Mouse (Mus musculus) frontal cortex, postnatal 14 days (tissue): ENCODE results near the gene Dhx57.
"Not testable (repeated sequence)": the region's sequence is repeated elsewhere in the genome, so short reads cannot be mapped to it uniquely, and the experiment has no call there.

Experiments used
- DNase-seq, 2 experiments: peaks; one replicate each; pipeline ENCODE4 v3.0.0; 2022; ENCODE audit warnings: low spot score in 2 of 2

Gene Dhx57

DNA sequence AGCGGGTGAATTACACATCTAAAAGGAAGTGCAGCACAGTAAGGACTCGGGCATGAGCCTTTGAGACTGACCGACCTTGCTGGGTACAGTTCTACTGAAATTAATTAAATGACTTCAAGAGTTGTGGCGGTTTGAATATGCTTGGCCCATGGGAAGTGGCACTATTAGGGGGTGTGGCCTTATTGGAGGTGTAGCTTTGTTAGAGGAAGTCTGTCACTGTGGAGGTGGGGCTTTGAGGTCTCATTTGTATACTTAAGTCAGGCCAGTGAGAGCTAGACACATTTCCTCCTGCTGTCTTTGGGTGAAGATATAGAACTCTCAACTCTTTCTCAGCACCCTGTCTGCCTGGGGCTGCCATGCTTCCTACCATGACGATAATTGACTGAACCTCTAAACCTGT lies 35.9 kb downstream of the Dhx57 start:
- no peak for DNase-seq

DNA sequence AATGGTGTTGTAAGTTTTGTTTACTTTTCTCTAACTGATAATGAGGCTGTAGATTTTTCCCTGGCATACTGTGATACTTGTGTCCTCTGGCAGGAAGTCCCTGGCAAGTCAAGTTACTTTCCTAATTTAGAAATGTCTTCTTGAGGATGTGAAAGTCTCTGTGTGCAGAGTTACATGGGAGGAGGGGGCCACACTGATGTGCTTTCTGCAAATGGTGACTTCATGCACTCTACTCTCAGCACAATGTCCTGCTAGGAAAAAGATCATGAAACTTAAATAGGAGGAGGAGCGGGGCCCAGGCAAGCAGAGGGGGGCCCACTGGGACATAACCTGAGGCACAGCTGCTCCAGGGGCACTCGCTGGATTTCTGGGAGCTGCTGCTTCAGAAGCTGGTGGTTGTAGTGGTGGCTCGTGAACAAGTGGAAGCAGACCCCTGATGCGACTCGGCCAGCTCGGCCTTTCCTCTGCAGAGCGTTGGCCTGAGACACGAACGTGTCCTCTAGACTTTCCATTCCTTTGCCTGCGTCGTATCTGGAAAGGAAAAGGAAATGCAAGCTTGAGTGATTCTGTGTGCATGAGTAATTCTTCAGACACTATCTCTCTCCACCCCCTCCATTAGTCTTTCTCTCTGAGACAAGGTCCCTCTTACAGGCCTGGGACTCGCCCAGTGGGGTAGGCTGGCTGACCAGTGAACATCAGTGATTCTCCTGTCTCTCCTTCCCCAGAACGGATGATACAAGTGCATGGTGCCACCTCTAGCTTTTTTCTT lies 37.3 kb downstream of the Dhx57 start:
- DNase-seq = no peak

DNA sequence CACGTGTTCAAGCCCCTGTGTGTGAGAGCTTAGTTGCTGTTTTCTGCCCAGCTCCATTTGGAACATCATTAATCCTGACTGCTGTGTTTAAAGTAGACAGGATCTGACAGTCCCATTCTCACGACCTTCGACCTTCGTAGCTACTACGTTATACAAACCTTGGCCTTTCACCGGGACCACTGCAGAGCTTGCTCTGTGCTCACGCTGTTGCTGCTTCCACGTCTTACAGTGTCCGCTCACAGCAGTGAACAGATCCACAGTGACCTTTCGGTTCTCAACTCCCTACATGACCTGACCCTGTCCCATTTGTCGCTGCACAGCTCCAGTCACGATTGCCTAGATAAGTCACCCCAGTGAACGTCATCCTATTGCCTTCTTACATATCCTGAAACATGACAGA lies 47.2 kb downstream of the Dhx57 start:
- no peak for DNase-seq

DNA sequence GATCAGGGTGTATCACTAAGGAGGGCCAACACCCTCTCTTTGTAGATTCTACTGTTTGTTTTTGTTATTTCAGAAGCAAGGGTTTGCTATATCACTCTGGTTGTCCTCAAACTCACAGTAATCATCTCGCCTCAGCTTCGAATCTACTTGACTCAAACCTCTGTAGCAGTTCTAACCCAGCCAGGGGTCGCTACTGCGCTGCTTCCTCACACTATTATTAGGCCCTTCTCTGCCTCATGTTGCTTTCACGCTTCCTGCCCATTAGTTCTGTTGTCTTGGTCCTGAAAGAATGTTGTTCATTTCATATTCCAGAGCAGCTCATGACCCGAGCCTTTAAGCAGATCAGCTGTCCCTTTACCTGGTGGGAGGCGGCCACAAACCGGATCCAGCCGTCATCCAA lies 48.7 kb downstream of the Dhx57 start:
- DNase-seq = no peak

DNA sequence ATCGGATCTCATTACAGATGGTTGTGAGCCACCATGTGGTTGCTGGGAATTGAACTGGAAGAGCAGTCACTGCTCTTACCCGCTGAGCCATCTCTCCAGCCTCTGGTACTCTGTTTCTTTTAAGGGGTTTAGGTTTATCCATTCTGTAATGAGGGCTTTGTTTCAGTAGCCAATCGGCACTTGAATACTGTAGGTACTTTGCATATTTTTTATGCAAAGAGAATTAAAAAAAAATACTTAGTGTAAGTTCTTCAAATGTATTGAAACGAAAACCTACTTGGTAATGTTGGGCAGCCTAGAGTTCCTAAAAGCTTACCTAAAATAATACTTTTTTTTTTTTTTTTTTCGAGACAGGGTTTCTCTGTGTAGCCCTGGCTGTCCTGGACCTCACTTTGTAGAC lies 52.8 kb downstream of the Dhx57 start:
- DNase-seq = no peak

DNA sequence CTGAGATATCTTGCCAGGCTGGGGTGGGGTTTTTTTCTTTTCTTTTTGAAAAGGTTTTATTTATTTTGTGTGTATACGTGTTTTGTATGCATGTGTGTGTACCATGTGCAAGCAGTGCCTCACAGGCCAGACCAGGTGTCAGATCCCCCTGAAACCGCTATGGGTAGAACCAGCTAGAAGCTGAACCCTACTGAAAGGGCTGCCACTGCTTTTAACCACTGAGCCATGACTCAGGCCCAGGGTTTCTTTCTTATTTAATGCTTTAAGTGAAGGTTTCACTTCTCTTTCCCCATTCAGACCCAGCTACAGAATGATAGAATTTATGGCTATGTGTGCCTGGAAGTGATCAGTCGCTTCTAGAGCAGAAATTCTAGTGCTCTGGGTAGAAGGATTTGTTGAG lies 53.5 kb downstream of the Dhx57 start:
- no peak for DNase-seq

DNA sequence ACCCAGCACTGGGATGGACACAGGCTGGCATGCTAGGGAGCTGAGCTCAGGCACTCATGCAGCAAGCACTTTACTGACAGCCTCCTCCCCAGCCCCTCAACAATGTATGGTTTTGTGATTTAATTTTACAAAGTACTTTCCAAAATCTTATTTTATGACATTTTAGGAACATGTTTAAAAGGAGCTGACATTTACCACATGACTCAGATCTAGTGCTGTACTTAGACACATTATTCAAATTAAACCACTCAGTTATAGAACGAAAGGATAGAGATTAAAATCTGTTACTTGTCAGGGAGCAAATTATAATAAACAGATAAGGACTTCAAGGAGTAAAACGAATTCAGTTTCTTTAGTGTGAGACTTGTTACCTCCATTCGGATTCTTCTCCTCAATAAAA lies 54.8 kb downstream of the Dhx57 start:
- DNase-seq = no peak

DNA sequence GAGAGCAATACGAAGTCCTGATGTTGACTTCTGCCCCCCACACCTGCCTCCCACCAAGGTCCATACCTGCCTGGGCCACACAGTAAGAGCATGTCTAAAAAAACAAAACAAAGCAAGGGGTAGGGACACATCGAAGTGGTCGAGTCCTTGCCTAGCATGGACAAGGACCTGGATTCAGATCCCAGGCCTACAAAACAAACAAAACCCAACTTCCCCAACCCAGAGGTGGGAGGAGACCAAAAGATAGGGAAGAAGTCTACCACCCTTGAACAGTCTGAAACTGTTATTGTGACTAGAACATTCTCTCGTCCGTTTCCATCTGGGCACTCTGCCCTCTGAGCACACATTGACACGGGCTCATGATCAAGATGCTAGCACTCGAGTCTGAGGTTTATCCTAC lies 55.9 kb downstream of the Dhx57 start:
- no peak for DNase-seq

DNA sequence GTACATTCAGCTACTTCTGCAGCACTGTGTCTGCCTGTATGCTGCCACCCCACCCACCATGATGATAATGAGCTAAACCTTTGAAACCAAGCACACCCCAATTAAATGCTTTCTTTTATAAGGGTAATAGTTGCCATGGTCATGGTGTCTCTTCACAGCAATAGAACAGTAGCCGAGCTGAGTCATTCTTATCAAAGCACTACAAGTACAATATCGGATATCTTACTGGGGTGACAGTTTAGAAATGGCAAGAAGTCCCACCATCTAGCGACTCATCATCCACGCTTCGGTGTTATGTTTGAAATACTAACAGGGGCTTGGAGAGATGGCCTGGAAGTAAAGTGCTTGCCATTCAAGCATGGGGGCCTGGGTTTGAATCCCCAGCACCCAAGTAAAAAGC lies 56.4 kb downstream of the Dhx57 start:
- no peak for DNase-seq

DNA sequence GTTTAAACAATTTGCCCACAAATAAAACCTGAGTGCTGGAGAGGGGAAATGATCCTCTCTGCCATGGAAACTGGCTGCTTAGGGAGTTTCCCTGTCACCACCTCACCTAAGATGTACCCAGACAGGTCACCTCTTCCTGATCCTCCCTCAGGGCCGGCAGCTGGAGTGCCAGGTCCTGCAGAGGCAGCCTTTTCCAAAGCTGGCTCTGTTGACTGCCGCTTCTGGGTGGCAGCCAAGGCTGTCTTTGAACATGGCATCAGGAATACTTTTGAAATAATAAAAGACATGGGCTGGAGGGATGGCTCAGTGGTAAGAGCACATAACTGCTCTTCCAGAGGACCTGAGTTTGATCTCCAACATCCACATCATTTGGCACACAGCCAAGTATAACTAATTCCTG lies 60.9 kb downstream of the Dhx57 start:
- DNase-seq = no peak

DNA sequence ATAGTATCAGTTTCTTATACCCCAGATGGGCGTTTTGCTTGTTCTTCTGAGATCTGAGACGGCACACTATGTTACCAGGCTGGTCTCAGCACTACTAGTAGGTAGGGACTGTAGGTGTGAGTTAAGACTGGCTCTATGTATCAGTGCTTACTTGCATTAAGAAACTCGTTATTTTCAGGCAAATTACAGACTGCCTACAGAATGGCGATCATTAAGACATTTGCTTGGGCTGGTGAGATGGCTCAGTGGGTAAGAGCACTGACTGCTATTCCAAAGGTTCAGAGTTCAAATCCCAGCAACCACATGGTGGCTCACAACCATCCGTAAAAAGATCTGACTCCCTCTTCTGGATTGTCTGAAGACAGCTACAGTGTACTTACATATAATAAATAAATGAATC lies 65.1 kb downstream of the Dhx57 start:
- not testable (repeated sequence) for DNase-seq

DNA sequence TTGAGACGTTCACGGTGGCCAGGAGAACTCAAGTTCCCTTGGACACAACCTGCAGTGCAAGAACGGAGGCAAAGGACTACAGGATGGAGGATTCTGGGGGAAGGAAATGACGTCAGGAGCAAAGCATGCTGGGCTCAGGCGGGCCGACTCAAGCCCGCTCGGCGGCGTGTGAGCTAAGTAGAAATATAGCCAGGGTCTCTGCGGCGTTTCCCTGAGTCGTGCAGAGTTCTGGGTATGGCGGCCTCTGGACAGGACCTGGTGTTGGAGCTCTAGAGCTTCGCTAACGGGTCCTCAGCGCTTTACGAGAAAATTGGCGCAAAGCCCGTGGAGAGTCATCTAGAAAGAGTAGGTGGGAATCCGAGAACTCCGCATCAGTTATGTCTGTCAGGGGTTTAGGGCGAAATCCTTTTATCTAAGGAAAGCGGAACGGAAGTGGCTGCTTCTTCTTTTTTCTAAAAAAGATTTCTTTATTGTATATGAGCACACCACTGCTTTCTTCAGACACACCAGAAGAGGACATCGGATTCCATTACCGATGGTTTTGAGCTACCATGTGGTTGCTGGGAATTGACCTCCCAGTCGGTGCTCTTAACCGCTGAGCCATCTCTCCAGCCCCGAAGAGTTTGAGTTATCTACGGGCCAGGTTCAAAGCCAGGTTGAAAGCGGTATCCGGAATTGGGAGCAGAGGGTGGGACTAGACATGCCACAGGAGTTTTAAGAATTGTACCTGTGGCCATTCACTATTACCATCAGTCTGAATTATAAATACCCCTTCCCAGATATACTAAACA lies 65.8 kb downstream of the Dhx57 start, which contains the start of gene Gemin6:
TSS of gene Gemin6 (plus strand) at position 116 of the 791 bp plus-strand sequence.
- DNase-seq = peak; percentile 73 to 76

DNA sequence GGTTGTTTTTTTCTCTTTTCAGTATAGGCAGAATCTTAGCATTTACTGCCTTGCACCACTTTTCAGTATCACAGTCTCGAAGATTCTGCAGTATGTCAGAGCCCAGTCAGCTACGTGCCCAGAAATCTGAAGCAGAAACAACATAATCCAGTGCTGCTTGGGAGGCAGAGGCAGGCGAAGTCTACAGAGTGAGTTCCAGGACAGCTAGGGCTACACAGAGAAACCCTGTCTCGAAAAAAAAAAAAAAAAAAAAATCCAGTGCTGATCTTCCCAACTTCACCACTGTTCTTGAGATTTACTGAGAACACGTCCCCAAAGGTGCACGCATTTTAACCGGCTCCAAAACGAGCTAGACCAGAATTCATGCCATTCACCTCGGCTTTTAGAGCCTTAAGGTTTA lies 66.4 kb downstream of the Dhx57 start:
- DNase-seq = no peak

DNA sequence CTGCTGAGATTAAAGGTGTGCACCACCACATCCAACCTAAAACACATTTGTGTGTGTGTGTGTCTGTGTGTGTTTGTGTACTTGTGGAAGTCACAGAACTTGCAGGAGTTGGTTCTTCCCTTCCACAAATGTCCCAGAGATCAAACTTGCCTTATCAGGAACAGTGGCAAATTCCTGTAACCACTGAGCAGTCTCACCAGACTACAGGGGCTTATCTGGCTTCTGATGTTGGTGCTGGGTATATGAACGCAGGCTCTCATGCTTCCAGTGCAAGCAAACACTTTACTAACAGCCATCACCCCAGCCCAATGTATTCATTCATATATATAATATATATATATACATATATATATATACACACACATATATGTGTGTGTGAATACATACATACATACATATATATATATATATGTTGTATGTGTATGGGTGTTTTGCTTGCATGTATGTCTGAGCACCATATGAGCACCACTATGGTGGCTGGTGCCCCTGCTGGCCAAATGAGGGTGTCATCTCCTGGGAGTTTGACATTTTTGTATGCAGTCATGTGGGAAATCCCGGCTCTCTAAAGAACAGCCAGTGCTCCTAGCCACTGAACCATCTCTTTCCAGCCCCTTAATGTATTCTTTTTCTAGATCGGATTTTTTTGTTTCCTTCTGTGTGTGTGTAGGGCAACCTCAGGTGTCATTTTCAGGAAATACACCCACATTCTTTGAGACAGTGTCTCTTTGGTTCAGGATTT lies 68.2 kb downstream of the Dhx57 start:
- DNase-seq = no peak

DNA sequence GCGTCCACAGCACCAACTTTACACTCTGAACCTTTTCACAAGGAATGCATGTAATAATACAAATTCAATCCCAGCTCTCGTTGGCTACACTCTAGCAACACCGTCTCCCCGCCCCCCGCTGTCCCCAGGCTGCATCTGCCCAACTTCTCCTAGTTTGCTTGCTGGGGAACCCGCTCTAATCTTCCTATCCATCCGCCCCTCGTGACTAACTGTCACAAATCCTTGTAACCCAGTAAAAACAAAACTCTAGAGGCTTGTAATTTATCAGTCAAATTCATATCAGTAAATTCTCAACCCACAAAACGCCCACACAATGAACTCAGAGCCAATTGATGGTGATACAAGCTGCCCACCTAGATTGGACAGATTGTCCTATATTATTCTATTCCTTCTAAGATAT lies 69.1 kb downstream of the Dhx57 start:
- no peak for DNase-seq

DNA sequence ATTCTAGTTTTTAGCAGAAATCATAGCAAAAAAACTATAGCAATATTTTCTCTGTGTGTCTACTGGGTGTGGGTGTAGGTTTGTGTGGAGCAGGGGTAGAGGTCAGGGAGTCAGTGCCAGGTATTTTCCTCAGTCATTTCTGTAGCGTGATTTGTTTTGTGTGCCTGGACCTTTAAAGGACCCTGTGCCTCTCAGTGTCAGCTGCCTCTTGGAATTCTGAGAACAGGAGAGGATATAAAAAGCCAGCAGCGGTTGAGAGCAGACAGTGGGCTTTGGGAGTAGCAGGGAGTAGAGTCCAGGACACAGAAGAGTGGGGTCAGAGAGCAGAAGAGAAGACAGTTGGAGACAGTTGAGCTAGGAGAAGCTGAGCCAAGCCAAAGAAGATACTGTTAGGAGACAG lies 70.1 kb downstream of the Dhx57 start:
- no peak for DNase-seq

DNA sequence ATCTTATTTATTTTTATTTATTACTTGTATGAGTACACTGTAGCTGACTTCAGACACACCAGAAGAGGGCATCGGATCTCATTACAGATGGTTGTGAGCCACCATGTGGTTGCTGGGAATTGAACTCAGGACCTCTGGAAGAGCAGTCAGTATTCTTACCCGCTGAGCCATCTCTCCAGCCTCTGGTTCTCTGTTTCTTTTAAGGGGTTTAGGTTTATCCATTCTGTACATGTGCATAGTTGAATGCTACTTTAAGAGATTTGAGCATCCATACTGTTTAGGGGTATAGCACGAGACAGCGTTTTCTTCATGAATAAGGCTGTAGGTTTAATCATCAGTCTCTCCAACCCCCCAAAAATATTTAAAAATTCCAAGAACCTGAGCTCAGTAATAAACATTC lies 76.3 kb downstream of the Dhx57 start:
- DNase-seq = not testable (repeated sequence)

DNA sequence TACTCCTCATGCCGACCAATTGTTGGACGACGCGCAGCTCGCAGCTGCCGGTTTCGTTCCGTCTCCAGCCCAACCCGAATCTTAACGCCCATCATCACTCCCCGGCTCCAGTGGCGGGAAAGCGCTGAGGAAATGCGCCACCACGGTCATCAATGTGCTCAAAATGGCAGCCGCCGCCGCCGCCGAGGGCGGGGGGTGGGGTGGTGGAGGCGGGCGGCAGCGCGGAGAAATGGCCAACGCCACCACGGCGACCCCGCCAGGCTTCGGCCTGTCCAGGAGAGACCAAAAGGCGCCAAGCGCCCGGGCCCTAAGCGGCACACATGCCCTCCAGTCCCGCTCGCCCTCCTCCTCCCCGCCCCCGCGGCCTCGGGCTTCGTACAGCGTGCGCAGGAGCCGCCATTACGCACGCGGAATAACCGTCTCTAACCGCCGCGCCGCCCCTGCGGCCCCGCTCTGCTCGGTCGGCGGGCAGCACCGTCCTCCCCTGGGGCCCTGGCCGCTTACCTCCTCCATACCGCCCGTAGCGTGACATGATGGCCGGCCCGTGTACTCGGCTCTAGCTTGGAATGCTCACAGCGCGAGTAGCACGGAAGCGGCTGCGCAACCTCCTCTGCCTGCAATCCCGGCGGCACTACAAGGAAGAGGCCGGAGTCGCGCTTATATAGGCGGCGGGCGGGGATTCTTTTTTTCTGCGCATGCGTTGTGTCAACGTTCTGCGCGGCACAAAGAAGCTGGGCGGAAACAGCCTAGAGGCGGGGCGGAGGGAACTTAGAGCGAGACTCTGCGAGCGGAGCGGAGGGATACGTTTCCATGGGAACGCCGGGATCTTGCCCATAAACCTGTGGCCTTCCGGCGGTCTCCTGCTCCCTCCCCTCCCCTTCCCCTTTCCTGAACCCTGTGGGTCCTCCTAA lies 83.3 kb downstream of the Dhx57 start, which contains the start of the genes Srsf7 and Ttc39d:
TSS of gene Srsf7 (minus strand) at position 637 of the 911 bp plus-strand sequence.
TSS of gene Ttc39d (plus strand) at position 790 of the 911 bp plus-strand sequence.
- peak; percentile 97 to 98 for DNase-seq

DNA sequence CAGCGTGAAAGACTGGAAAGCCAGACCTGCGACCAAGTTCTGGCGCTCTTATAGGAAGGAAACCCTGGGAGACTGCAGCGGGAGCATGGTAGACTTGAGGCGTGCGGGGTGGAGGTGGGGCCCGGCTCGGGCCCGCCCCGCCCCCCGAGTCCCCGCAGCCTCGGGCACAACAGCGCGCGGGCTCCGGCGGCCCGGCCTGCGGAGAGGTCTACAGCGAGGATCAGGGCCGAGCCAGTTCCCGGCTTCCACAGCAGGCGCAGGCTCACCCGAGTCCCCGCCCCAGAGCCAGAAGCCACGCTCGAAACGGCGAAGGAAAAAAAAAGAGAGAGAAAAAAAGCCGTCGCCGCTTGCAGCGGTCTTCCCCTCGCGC lies 84.0 kb downstream of the Dhx57 start:
- DNase-seq = no peak

DNA sequence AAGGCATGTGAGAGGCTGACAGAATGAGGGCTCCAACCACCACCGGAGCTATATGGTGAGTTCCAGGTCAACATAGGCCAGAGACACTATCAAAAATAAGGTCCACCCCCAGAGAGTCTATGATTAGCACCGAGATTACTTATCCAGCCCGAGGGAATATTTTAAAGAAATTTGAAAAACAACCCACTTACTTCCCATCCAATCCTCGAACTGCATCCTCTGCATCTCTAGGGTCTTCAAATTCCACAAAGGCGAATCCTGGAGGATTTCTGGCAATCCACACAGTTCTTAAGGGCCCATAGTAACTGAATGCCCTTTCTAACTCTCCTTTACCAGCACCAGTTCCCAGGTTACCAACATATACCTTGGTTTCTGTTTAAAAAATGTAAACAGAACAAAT lies 84.6 kb downstream of the Dhx57 start:
- no peak for DNase-seq

DNA sequence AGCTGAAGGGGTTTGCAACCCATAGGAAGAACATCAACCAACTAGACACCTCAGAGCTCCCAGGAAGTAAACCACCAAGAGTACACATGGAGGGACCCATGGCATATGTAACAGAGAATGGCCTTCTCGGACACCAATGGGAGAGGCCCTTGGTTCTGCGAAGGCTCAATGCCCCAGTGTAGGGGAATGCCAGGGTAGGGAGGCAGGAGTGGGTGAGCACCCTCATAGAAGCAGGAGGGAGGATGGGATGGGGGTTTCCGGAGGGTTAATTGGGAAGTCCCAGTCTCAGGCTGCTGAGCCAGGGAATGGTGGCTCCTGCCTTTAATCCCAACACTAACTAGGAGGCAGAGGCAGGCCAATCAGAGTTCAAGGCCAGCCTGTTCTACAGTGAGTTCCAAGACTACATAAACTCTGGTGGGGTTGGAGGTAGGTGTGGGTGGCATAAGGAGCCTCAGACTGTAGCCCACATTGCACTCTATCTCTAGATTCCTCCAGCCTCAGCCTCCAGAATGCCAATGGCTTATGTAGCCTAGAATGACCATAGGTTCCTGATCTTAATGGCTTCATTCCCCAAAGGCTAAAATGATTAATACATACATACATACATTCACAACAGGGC lies 91.0 kb downstream of the Dhx57 start:
- DNase-seq = no peak
